Mouse (Mus musculus) intestine, embryonic 14.5 days (tissue): ENCODE measurements at regions not wholly inside any gene's neighbourhood (a gene's known extent, or its start where the extent isn't known, plus 50 kb on each side); places are given as distances from the start of the nearest gene placed in this dataset.

ENCODE experiments used
- ATAC-seq: fragments of 200-750 bp; cut with Nextera tagmentation; replicated peaks from 2 replicates; pipeline ENCODE4 v1.8.0; 2017; ENCODE audit warnings: low read depth, moderate number of reproducible peaks, moderate TSS enrichment, moderate library complexity; ENCODE audit not compliant: low FRiP score, low TSS enrichment
- DNase-seq: peaks from one replicate; pipeline ENCODE4 v3.0.0-alpha.2; 2018; ENCODE audit warnings: low spot score
- H3K27ac ChIP-seq: fragments of 300-500 bp; sonication (generic); 2 replicates; pipeline ENCODE4 v1.5.1; 2014; ENCODE audit warnings: low read depth, mild to moderate bottlenecking, control low read depth
- H3K27me3 ChIP-seq: fragments of 300-500 bp; sonication (generic); replicated peaks from 2 replicates; pipeline ENCODE4 v1.6.1; 2014; ENCODE audit warnings: low read length, control low read depth; ENCODE audit not compliant: control insufficient read depth, insufficient read depth
- H3K36me3 ChIP-seq: fragments of 300-500 bp; sonication (generic); 2 replicates; pipeline ENCODE4 v1.6.1; 2014; ENCODE audit warnings: low read length, control low read depth; ENCODE audit not compliant: control insufficient read depth, insufficient read depth
- H3K4me1 ChIP-seq: fragments of 300-500 bp; sonication (generic); replicated peaks from 2 replicates; pipeline ENCODE4 v1.6.1; 2014; ENCODE audit warnings: low read length, control low read depth, mixed read lengths; ENCODE audit not compliant: control insufficient read depth, insufficient read depth
- H3K4me2 ChIP-seq: fragments of 300-500 bp; sonication (generic); 2 replicates; pipeline ENCODE4 v1.6.1; 2014; ENCODE audit warnings: low read length
- H3K4me3 ChIP-seq: fragments of 300-500 bp; sonication (generic); 2 replicates; pipeline ENCODE4 v1.5.1; 2014; ENCODE audit warnings: low read depth, low read length, control low read depth, mixed read lengths
- H3K9ac ChIP-seq: fragments of 300-500 bp; sonication (generic); 2 replicates; pipeline ENCODE4 v1.6.1; 2014; ENCODE audit warnings: mild to moderate bottlenecking, low read length
- H3K9me3 ChIP-seq: fragments of 300-500 bp; sonication (generic); 2 replicates; pipeline ENCODE4 v1.6.1; 2016; ENCODE audit warnings: low read length, control low read depth; ENCODE audit not compliant: control insufficient read depth
- WGBS: fragments of 180-500 bp; shearing (Covaris S2); extraction: QIAGEN DNeasy Blood & Tissue Kit; methylation state at CpG from one replicate; pipeline ENCODE4 v1.1.7; 2014; 5-methylcytosine and 5-hydroxymethylcytosine counted together

GRCm38 (mm10) chr3:149117684-149118056, 127.3 kb upstream of the Adgrl2 start:
- H3K4me1 ChIP-seq: no peaks in the 10 kb centered on the region
- no peak overlapping the region for H3K4me3 ChIP-seq
- DNase-seq (no peak), ATAC-seq (no peak)
- H3K9me3 ChIP-seq: no peaks in the 10 kb centered on the region
- no peak overlapping the region for H3K4me2 ChIP-seq
- H3K9ac ChIP-seq: no peak overlapping the region
- H3K27me3 ChIP-seq: no peaks in the 10 kb centered on the region
- 69% methylated on average over 4 of the region's 4 CpGs for WGBS
- no peak overlapping the region for H3K27ac ChIP-seq
- no peaks in the 10 kb centered on the region for H3K36me3 ChIP-seq

DNA sequence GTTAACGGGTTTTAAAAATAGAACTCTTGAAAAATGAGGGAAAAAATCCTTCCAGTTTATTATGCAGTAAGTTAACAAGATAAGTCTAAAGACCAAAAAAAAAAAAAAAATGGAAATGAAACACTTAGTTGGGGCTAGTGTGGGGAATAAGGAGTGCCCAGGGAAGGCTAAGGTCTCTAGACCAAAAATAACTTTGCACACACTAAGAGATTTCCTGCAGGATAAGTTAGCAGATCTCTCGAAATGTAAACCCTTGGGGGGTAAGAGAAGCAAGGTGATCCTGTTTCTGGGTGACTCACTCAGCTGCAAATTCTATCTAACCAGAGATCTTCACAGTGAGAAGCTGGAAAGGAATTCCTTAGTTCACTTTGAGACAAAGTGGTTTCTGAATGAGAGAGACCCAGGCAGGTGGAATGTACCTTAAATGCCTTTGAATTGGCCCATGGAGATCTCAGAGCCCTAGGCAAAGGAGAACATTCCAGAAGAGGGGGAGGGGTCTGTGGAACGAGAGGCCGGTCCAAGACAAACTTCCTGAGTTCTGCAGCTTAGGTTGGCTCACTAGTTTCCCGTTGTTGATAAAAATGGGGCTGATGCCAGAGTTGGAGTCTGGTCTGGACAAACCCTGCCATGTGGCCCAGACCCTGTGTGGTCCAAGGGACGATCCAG, 126.8 kb upstream of the Adgrl2 start:
- Histone ChIP-seq H3K9ac (no peak overlapping the region), H3K27me3 (no peaks in the 10 kb centered on the region), H3K36me3 (no peaks in the 10 kb centered on the region), H3K4me2 (no peak overlapping the region), H3K4me3 (no peak overlapping the region), H3K4me1 (no peaks in the 10 kb centered on the region), H3K9me3 (no peaks in the 10 kb centered on the region), H3K27ac (no peak overlapping the region)
- DNase-seq (no peak), ATAC-seq (no peak)
- WGBS: 35% methylated on average over 6 of the region's 6 CpGs

- 60% methylated on average over 11 of the region's 11 CpGs for WGBS
- no peak overlapping the region for H3K9ac ChIP-seq
- no peak overlapping the region for H3K27ac ChIP-seq
- no peaks in the 10 kb centered on the region for H3K36me3 ChIP-seq
- H3K27me3 ChIP-seq: no peaks in the 10 kb centered on the region
- H3K4me3 ChIP-seq: no peak overlapping the region
- no peak overlapping the region for H3K4me2 ChIP-seq
- no peak for ATAC-seq
- no peak for DNase-seq
- no peaks in the 10 kb centered on the region for H3K9me3 ChIP-seq
- H3K4me1 ChIP-seq: no peaks in the 10 kb centered on the region
These were observed 126.2 kb upstream of the Adgrl2 start for GRCm38 (mm10) chr3:149116604-149117003.

- no peaks in the 10 kb centered on the region for H3K27me3 ChIP-seq
- no peaks in the 10 kb centered on the region for H3K36me3 ChIP-seq
- no peaks in the 10 kb centered on the region for H3K9me3 ChIP-seq
- DNase-seq: no peak
- H3K27ac ChIP-seq: no peak overlapping the region
- peaks cover 4% of the 10 kb centered on the region; the same call in 1 of the 2 replicates for H3K4me1 ChIP-seq
- H3K4me2 ChIP-seq: no peak overlapping the region
- H3K4me3 ChIP-seq: no peak overlapping the region
- no peak for ATAC-seq
- H3K9ac ChIP-seq: no peak overlapping the region
- 75% methylated on average over 12 of the region's 12 CpGs for WGBS
These were observed 125.5 kb upstream of the Adgrl2 start for GRCm38 (mm10) chr3:149115901-149116300.

- Histone ChIP-seq H3K36me3 (no peaks in the 10 kb centered on the region), H3K4me3 (no peak overlapping the region), H3K9ac (no peak overlapping the region), H3K4me1 (peaks cover 11% of the 10 kb centered on the region), H3K27ac (no peak overlapping the region), H3K27me3 (no peaks in the 10 kb centered on the region), H3K4me2 (no peak overlapping the region), H3K9me3 (no peaks in the 10 kb centered on the region)
- WGBS: 82% methylated on average over 6 of the region's 6 CpGs
- ATAC-seq (no peak), DNase-seq (no peak)
These were observed 122.5 kb upstream of the Adgrl2 start for GRCm38 (mm10) chr3:149112878-149113277.

GRCm38 (mm10) chr3:149111529-149112439, 121.4 kb upstream of the Adgrl2 start:
- H3K36me3 ChIP-seq: no peaks in the 10 kb centered on the region
- H3K4me3 ChIP-seq: no peak overlapping the region
- WGBS: 54% methylated on average over 19 of the region's 19 CpGs
- 0 out of 2 replicates have a peak overlapping the region, but pooled peaks have one; percentile 14 for H3K27ac ChIP-seq
- no peaks in the 10 kb centered on the region for H3K27me3 ChIP-seq
- H3K9ac ChIP-seq: no peak overlapping the region
- H3K9me3 ChIP-seq: no peaks in the 10 kb centered on the region
- no peak overlapping the region for H3K4me2 ChIP-seq
- DNase-seq: peak; percentile 70
- peaks cover 11% of the 10 kb centered on the region for H3K4me1 ChIP-seq
- ATAC-seq: peak; percentile 91

- WGBS: 23% methylated on average over 9 of the region's 9 CpGs
- H3K9me3 ChIP-seq: no peaks in the 10 kb centered on the region
- H3K36me3 ChIP-seq: no peaks in the 10 kb centered on the region
- no peak overlapping the region for H3K9ac ChIP-seq
- no peak overlapping the region for H3K27ac ChIP-seq
- H3K4me3 ChIP-seq: no peak overlapping the region
- no peak for ATAC-seq
- H3K27me3 ChIP-seq: no peaks in the 10 kb centered on the region
- no peak for DNase-seq
- H3K4me2 ChIP-seq: no peak overlapping the region
- H3K4me1 ChIP-seq: peaks cover 12% of the 10 kb centered on the region
These were observed 120.5 kb upstream of the Adgrl2 start for GRCm38 (mm10) chr3:149110831-149111230.

GRCm38 (mm10) chr3:149105709-149106450, 115.5 kb upstream of the Adgrl2 start:
- peaks cover 9% of the 10 kb centered on the region for H3K4me1 ChIP-seq
- no peak overlapping the region for H3K4me2 ChIP-seq
- WGBS: 50% methylated on average over 13 of the region's 13 CpGs
- no peaks in the 10 kb centered on the region for H3K36me3 ChIP-seq
- no peak overlapping the region for H3K27ac ChIP-seq
- ATAC-seq (no peak), DNase-seq (peak; percentile 50)
- H3K4me3 ChIP-seq: no peak overlapping the region
- no peaks in the 10 kb centered on the region for H3K9me3 ChIP-seq
- no peak overlapping the region for H3K9ac ChIP-seq
- H3K27me3 ChIP-seq: no peaks in the 10 kb centered on the region
